In genomic region chr10:71237516-71238239, GRCm38 (mm10) we compare ENCODE assay signal across 7 mouse cellular contexts. TPM values are rescaled to one million over a fixed set of nuclear protein-coding genes. Genes with fewer than 3 reads are reported as not detected.
DNase-seq lines count a peak whose midpoint lies in the region; ATAC-seq and TF ChIP-seq lines count a peak whose summit lies in the region.

No protein-coding gene starts in this region.

- H3K4me1 ChIP-seq in intestine, postnatal 0 days (replicated peaks; ENCODE audit: control insufficient read depth, insufficient read depth, low read length): no peaks in the 10 kb centered on the region
- peaks cover 8% of the 10 kb centered on the region for H3K4me1 ChIP-seq in midbrain, embryonic 12.5 days
- peaks cover 1% of the 10 kb centered on the region; the same call in 1 of the 2 replicates for H3K4me1 ChIP-seq in small intestine, adult 2 months (ENCODE audit: control insufficient read depth, insufficient read depth, insufficient read length, low read length)

- intact Hi-C loops in left cerebral cortex, postnatal 4 days (cut with DNase I): no loop called here

- no peaks in the 10 kb centered on the region for H3K27me3 ChIP-seq in intestine, postnatal 0 days (replicated peaks; ENCODE audit: control insufficient read depth, insufficient read depth, low read length)
- no peaks in the 10 kb centered on the region; the same call in 1 of the 2 replicates for H3K27me3 ChIP-seq in midbrain, embryonic 12.5 days
- H3K27me3 ChIP-seq in small intestine, adult 2 months (ENCODE audit: control insufficient read depth, insufficient read depth, low read length): no peaks in the 10 kb centered on the region

- ATAC-seq in intestine, postnatal 0 days: peak; percentile 98
- ATAC-seq in midbrain, embryonic 12.5 days (ENCODE audit: low FRiP score, low read depth): peak; percentile 98

- peak overlapping the region; percentile 80 for H3K4me3 ChIP-seq in intestine, postnatal 0 days (ENCODE audit: low read depth, low read length)
- H3K4me3 ChIP-seq in midbrain, embryonic 12.5 days: peak overlapping the region; percentile 88
- peak overlapping the region; percentile 93 for H3K4me3 ChIP-seq in small intestine, adult 2 months (ENCODE audit: low read depth, low read length)

- H3K36me3 ChIP-seq in intestine, postnatal 0 days (ENCODE audit: control insufficient read depth, insufficient read depth): peaks cover 21% of the 10 kb centered on the region
- H3K36me3 ChIP-seq in midbrain, embryonic 12.5 days: peaks cover 26% of the 10 kb centered on the region
- H3K36me3 ChIP-seq in small intestine, adult 2 months (ENCODE audit: control insufficient read depth, insufficient read depth, low read length): peaks cover 20% of the 10 kb centered on the region

- no peaks in the 10 kb centered on the region for H3K9me3 ChIP-seq in intestine, postnatal 0 days (ENCODE audit: control insufficient read depth)
- H3K9me3 ChIP-seq in midbrain, embryonic 12.5 days: no peaks in the 10 kb centered on the region

- peak overlapping the region; percentile 71 for H3K4me2 ChIP-seq in intestine, postnatal 0 days (replicated peaks; ENCODE audit: low read depth)
- H3K4me2 ChIP-seq in midbrain, embryonic 12.5 days (replicated peaks): peak overlapping the region; percentile 82

- H3K27ac ChIP-seq in intestine, postnatal 0 days (ENCODE audit: low read depth, low read length): peak overlapping the region; percentile 63; the same call in 1 of the 2 replicates
- H3K27ac ChIP-seq in midbrain, embryonic 12.5 days (replicated peaks): peak overlapping the region; percentile 52
- H3K27ac ChIP-seq in small intestine, adult 2 months (ENCODE audit: insufficient read depth, low read depth, low read length): peak overlapping the region; percentile 64

- peak; percentile 55 for TF ChIP-seq CTCF in intestine, postnatal 0 days (IDR thresholded peaks at IDR 0.05; ENCODE audit: low read depth)
- no peak for TF ChIP-seq CTCF in small intestine, adult 2 months (IDR thresholded peaks at IDR 0.05; ENCODE audit: extremely low read depth, insufficient read length, insufficient replicate concordance, low read depth, low read length)

- DNase-seq in adrenal gland, adult 2 months: peak; percentile 98
- DNase-seq in embryo, embryonic 11.5 days (ENCODE audit: low read depth, low spot score): peak; percentile 94
- peak; percentile 91 to 94 for DNase-seq in gastrocnemius, postnatal 4 days (ENCODE audit: low spot score in 2 of 2)
- DNase-seq in left cerebral cortex, postnatal 4 days: peak; percentile 98

- TF ChIP-seq POLR2A in small intestine, adult 2 months (IDR thresholded peaks at IDR 0.05; ENCODE audit: low read depth, low read length): peak; percentile 63

- WGBS in intestine, postnatal 0 days: under 1% methylated on average over 67 of the region's 68 CpGs
- under 1% methylated on average over 66 of the region's 68 CpGs for WGBS in midbrain, embryonic 12.5 days
- 0% methylated on average over 68 of the region's 68 CpGs for WGBS in small intestine, adult 2 months

- H3K9ac ChIP-seq in intestine, postnatal 0 days (ENCODE audit: low read depth, low read length): peak overlapping the region; percentile 68
- peak overlapping the region; percentile 86 for H3K9ac ChIP-seq in midbrain, embryonic 12.5 days (replicated peaks)

RNA-seq across cellular contexts. Expression of gene Tfam, which starts 0.4 kb away (rescaled TPM):
- total RNA-seq in adrenal gland, adult 2 months (2021): 10 to 100 TPM; 54.0 to 54.2 TPM
- polyA plus RNA-seq in adrenal gland, adult 2 months (2012; rRNA removed): 6.9 and 7.2 TPM in 2 replicates
- 10 to 100 TPM; 56.9 to 57.7 TPM for total RNA-seq in gastrocnemius, postnatal 4 days (2021)
- 37.2 and 37.7 TPM in 2 replicates for polyA plus RNA-seq in intestine, postnatal 0 days (2015; fragmentation: Nextera tagmentation; extraction: Ambion mirVana)
- total RNA-seq in left cerebral cortex, postnatal 4 days (2021): 10 to 100 TPM; 43.4 to 45.3 TPM
- polyA plus RNA-seq in midbrain, embryonic 12.5 days (2016; fragmentation: Nextera tagmentation; extraction: Ambion mirVana): 73.7 and 77.7 TPM in 2 replicates
- 2.3 and 4.7 TPM in 2 replicates for polyA plus RNA-seq in small intestine, adult 2 months (2012; rRNA removed)

RNA-seq across cellular contexts. Expression of gene Ube2d1, which starts 47.4 kb away (rescaled TPM):
- total RNA-seq in adrenal gland, adult 2 months (2021): 10 to 100 TPM; 19.3 to 21.5 TPM
- 14.4 and 20.5 TPM in 2 replicates for polyA plus RNA-seq in adrenal gland, adult 2 months (2012; rRNA removed)
- 10 to 100 TPM; 71.0 to 88.4 TPM for total RNA-seq in gastrocnemius, postnatal 4 days (2021)
- polyA plus RNA-seq in intestine, postnatal 0 days (2015; fragmentation: Nextera tagmentation; extraction: Ambion mirVana): 29.9 and 33.6 TPM in 2 replicates
- total RNA-seq in left cerebral cortex, postnatal 4 days (2021): 100 to 1,000 TPM; 126 to 141 TPM
- 140 and 146 TPM in 2 replicates for polyA plus RNA-seq in midbrain, embryonic 12.5 days (2016; fragmentation: Nextera tagmentation; extraction: Ambion mirVana)
- 10.2 and 18.4 TPM in 2 replicates for polyA plus RNA-seq in small intestine, adult 2 months (2012; rRNA removed)

Comparison
In these comparisons a context has a peak if more than half of its experiments do, and no peak if none do; other contexts are left out.
1. Peak in every context shown above with its lines: DNase-seq, ATAC-seq, H3K4me3 ChIP-seq and H3K27ac ChIP-seq.